Mouse (Mus musculus) cortical plate, adult 2 months (tissue): ENCODE results near the gene Clca3b.

Experiments
- CTCF ChIP-seq: fragments of 200-500 bp; IDR thresholded peaks from 2 replicates; pipeline ENCODE4 v1.5.1; 2011; ENCODE audit warnings: mild to moderate bottlenecking, control low read depth, low read length; ENCODE audit not compliant: insufficient read depth; ENCODE audit errors: extremely low read depth
- POLR2A ChIP-seq: fragments of 200-500 bp; IDR thresholded peaks from 2 replicates; pipeline ENCODE4 v1.6.1; 2011; ENCODE audit warnings: mild to moderate bottlenecking, low read length, control low read depth; ENCODE audit not compliant: insufficient read depth; ENCODE audit errors: extremely low read depth

DNA sequence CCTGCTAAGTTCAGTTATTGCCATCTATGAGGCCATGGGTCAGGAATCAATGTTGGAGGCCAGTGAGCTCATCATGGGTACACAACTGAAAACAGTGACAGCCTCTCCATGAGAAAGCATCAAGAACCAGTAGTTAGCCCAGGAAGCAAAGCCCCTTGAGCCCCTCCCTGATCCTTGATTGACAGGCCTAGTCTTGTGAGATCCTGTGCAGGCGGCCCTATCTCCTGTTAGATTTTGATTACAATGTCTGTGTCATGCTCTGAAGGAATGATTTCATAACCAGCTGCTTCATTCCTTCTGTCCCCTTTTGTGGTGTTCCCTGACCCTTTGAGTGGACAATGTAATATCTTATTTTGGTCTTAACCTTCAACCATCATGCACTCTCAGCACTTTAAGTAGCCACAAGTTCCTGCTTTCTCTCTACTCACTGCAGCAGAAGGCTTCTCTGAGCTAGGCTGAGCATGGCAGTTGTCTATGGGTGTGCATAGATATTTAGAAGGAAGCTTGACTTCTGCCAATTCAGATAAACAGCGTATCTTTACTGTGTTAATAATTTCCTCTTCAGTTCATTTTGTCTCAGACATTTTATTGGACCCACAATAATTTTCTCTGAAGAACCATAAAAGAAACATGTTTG, 48.0 kb upstream of the Clca3b start:
- TF ChIP-seq CTCF, result no peak
- TF ChIP-seq POLR2A, result no peak
